Mouse (Mus musculus): Measurements from ENCODE around the gene Lrig3. TPM values are rescaled to one million over a fixed set of nuclear protein-coding genes. Genes with fewer than 3 reads are reported as not detected.

The Lrig3 gene
- polyA plus RNA-seq, 1 experiment from 2014 or later, result 17.5 TPM

- WGBS, result 28% methylated on average over 4 of the region's 4 CpGs
- H3K36me3 ChIP-seq (ENCODE audit: control insufficient read depth, insufficient read depth, low read length), result no peaks in the 10 kb centered on the region
- peak overlapping the region; percentile 94 for H3K27ac ChIP-seq (ENCODE audit: low read length)
- peaks cover 17% of the 10 kb centered on the region for H3K4me1 ChIP-seq (ENCODE audit: control insufficient read depth, insufficient read depth, low read length)
- H3K9ac ChIP-seq (ENCODE audit: low read length), result peak overlapping the region; percentile 69
- ATAC-seq (ENCODE audit: insufficient read depth, low FRiP score), result peak; percentile 52; the same call in 1 of the 2 replicates
- H3K4me3 ChIP-seq (replicated peaks; ENCODE audit: low read length), result peak overlapping the region; percentile 89
- no peaks in the 10 kb centered on the region for H3K27me3 ChIP-seq (ENCODE audit: control insufficient read depth, insufficient read depth, low read length)
- H3K9me3 ChIP-seq (replicated peaks; ENCODE audit: control insufficient read depth, low read length), result no peaks in the 10 kb centered on the region
- peak overlapping the region; percentile 63 for H3K4me2 ChIP-seq (ENCODE audit: low read depth, low read length)
Observed at GRCm38 (mm10) chr10:125970500-125970899, 4.5 kb downstream of the Lrig3 start.

GRCm38 (mm10) chr10:125973726-125974125, 7.8 kb downstream of the Lrig3 start:
- Histone ChIP-seq H3K4me2 (ENCODE audit: low read depth, low read length) (no peak overlapping the region), H3K36me3 (ENCODE audit: control insufficient read depth, insufficient read depth, low read length) (peaks cover 5% of the 10 kb centered on the region; the same call in 1 of the 2 replicates), H3K9me3 (replicated peaks; ENCODE audit: control insufficient read depth, low read length) (no peaks in the 10 kb centered on the region), H3K27ac (ENCODE audit: low read length) (0 out of 2 replicates have a peak overlapping the region, but pooled peaks have one; percentile 35), H3K4me1 (ENCODE audit: control insufficient read depth, insufficient read depth, low read length) (peaks cover 24% of the 10 kb centered on the region), H3K9ac (ENCODE audit: low read length) (no peak overlapping the region), H3K4me3 (replicated peaks; ENCODE audit: low read length) (no peak overlapping the region), H3K27me3 (ENCODE audit: control insufficient read depth, insufficient read depth, low read length) (no peaks in the 10 kb centered on the region)
- 61% methylated on average over 7 of the region's 7 CpGs for WGBS
- ATAC-seq (ENCODE audit: insufficient read depth, low FRiP score), result no peak

GRCm38 (mm10) chr10:125981938-125982337, 16.0 kb downstream of the Lrig3 start:
- Histone ChIP-seq H3K4me1 (ENCODE audit: control insufficient read depth, insufficient read depth, low read length) (peaks cover 28% of the 10 kb centered on the region), H3K9ac (ENCODE audit: low read length) (no peak overlapping the region)

GRCm38 (mm10) chr10:125984473-125985035, 18.6 kb downstream of the Lrig3 start:
- Histone ChIP-seq H3K4me3 (replicated peaks; ENCODE audit: low read length) (no peak overlapping the region), H3K4me2 (ENCODE audit: low read depth, low read length) (no peak overlapping the region), H3K27me3 (ENCODE audit: control insufficient read depth, insufficient read depth, low read length) (no peaks in the 10 kb centered on the region), H3K4me1 (ENCODE audit: control insufficient read depth, insufficient read depth, low read length) (peaks cover 28% of the 10 kb centered on the region), H3K9ac (ENCODE audit: low read length) (no peak overlapping the region), H3K9me3 (replicated peaks; ENCODE audit: control insufficient read depth, low read length) (no peaks in the 10 kb centered on the region), H3K27ac (ENCODE audit: low read length) (no peak overlapping the region), H3K36me3 (ENCODE audit: control insufficient read depth, insufficient read depth, low read length) (no peaks in the 10 kb centered on the region)
- WGBS, result 75% methylated on average over 9 of the region's 9 CpGs
- ATAC-seq (ENCODE audit: insufficient read depth, low FRiP score), result no peak

More at GRCm38 (mm10) chr10:125981938-125982337, 16.0 kb downstream of the Lrig3 start:
- WGBS, result 68% methylated on average over 5 of the region's 5 CpGs
- Histone ChIP-seq H3K27me3 (ENCODE audit: control insufficient read depth, insufficient read depth, low read length) (no peaks in the 10 kb centered on the region), H3K27ac (ENCODE audit: low read length) (peak overlapping the region; percentile 46), H3K4me2 (ENCODE audit: low read depth, low read length) (no peak overlapping the region), H3K9me3 (replicated peaks; ENCODE audit: control insufficient read depth, low read length) (no peaks in the 10 kb centered on the region), H3K36me3 (ENCODE audit: control insufficient read depth, insufficient read depth, low read length) (no peaks in the 10 kb centered on the region), H3K4me3 (replicated peaks; ENCODE audit: low read length) (no peak overlapping the region)
- no peak; the same call in 1 of the 2 replicates for ATAC-seq (ENCODE audit: insufficient read depth, low FRiP score)

GRCm38 (mm10) chr10:125985795-125986194, 19.8 kb downstream of the Lrig3 start:
- peaks cover 32% of the 10 kb centered on the region for H3K4me1 ChIP-seq (ENCODE audit: control insufficient read depth, insufficient read depth, low read length)
- no peak overlapping the region for H3K4me2 ChIP-seq (ENCODE audit: low read depth, low read length)
- H3K27ac ChIP-seq (ENCODE audit: low read length), result peak overlapping the region; percentile 7; the same call in 1 of the 2 replicates
- no peak overlapping the region for H3K4me3 ChIP-seq (replicated peaks; ENCODE audit: low read length)
- no peak overlapping the region for H3K9ac ChIP-seq (ENCODE audit: low read length)
- 82% methylated on average over 1 of the region's 1 CpGs for WGBS
- H3K36me3 ChIP-seq (ENCODE audit: control insufficient read depth, insufficient read depth, low read length), result no peaks in the 10 kb centered on the region
- no peak for ATAC-seq (ENCODE audit: insufficient read depth, low FRiP score)
- H3K9me3 ChIP-seq (replicated peaks; ENCODE audit: control insufficient read depth, low read length), result no peaks in the 10 kb centered on the region
- no peaks in the 10 kb centered on the region for H3K27me3 ChIP-seq (ENCODE audit: control insufficient read depth, insufficient read depth, low read length)

- Histone ChIP-seq H3K27me3 (ENCODE audit: control insufficient read depth, insufficient read depth, low read length) (no peaks in the 10 kb centered on the region), H3K4me2 (ENCODE audit: low read depth, low read length) (no peak overlapping the region), H3K4me1 (ENCODE audit: control insufficient read depth, insufficient read depth, low read length) (peaks cover 35% of the 10 kb centered on the region), H3K9ac (ENCODE audit: low read length) (no peak overlapping the region), H3K27ac (ENCODE audit: low read length) (peak overlapping the region; percentile 7; the same call in 1 of the 2 replicates), H3K4me3 (replicated peaks; ENCODE audit: low read length) (no peak overlapping the region), H3K36me3 (ENCODE audit: control insufficient read depth, insufficient read depth, low read length) (no peaks in the 10 kb centered on the region), H3K9me3 (replicated peaks; ENCODE audit: control insufficient read depth, low read length) (no peaks in the 10 kb centered on the region)
- 78% methylated on average over 9 of the region's 9 CpGs for WGBS
- ATAC-seq (ENCODE audit: insufficient read depth, low FRiP score), result no peak
Observed at GRCm38 (mm10) chr10:125986443-125986842, 20.5 kb downstream of the Lrig3 start.

GRCm38 (mm10) chr10:125987307-125987706, 21.3 kb downstream of the Lrig3 start:
- Histone ChIP-seq H3K4me3 (replicated peaks; ENCODE audit: low read length) (no peak overlapping the region), H3K9ac (ENCODE audit: low read length) (no peak overlapping the region), H3K27me3 (ENCODE audit: control insufficient read depth, insufficient read depth, low read length) (no peaks in the 10 kb centered on the region), H3K27ac (ENCODE audit: low read length) (peak overlapping the region; percentile 44), H3K4me1 (ENCODE audit: control insufficient read depth, insufficient read depth, low read length) (peaks cover 36% of the 10 kb centered on the region), H3K9me3 (replicated peaks; ENCODE audit: control insufficient read depth, low read length) (no peaks in the 10 kb centered on the region), H3K4me2 (ENCODE audit: low read depth, low read length) (no peak overlapping the region), H3K36me3 (ENCODE audit: control insufficient read depth, insufficient read depth, low read length) (no peaks in the 10 kb centered on the region)
- 54% methylated on average over 6 of the region's 6 CpGs for WGBS
- ATAC-seq (ENCODE audit: insufficient read depth, low FRiP score), result no peak

GRCm38 (mm10) chr10:125988037-125988436, 22.1 kb downstream of the Lrig3 start:
- H3K4me1 ChIP-seq (ENCODE audit: control insufficient read depth, insufficient read depth, low read length), result peaks cover 40% of the 10 kb centered on the region
- WGBS, result 72% methylated on average over 11 of the region's 11 CpGs
- no peak overlapping the region for H3K4me3 ChIP-seq (replicated peaks; ENCODE audit: low read length)
- no peaks in the 10 kb centered on the region for H3K27me3 ChIP-seq (ENCODE audit: control insufficient read depth, insufficient read depth, low read length)
- no peak overlapping the region for H3K9ac ChIP-seq (ENCODE audit: low read length)
- no peak overlapping the region for H3K4me2 ChIP-seq (ENCODE audit: low read depth, low read length)
- no peaks in the 10 kb centered on the region for H3K9me3 ChIP-seq (replicated peaks; ENCODE audit: control insufficient read depth, low read length)
- peak overlapping the region; percentile 44; the same call in 1 of the 2 replicates for H3K27ac ChIP-seq (ENCODE audit: low read length)
- no peaks in the 10 kb centered on the region for H3K36me3 ChIP-seq (ENCODE audit: control insufficient read depth, insufficient read depth, low read length)
- no peak; the same call in 1 of the 2 replicates for ATAC-seq (ENCODE audit: insufficient read depth, low FRiP score)

- Histone ChIP-seq H3K4me1 (ENCODE audit: control insufficient read depth, insufficient read depth, low read length) (peaks cover 33% of the 10 kb centered on the region), H3K9me3 (replicated peaks; ENCODE audit: control insufficient read depth, low read length) (no peaks in the 10 kb centered on the region), H3K36me3 (ENCODE audit: control insufficient read depth, insufficient read depth, low read length) (no peaks in the 10 kb centered on the region), H3K27me3 (ENCODE audit: control insufficient read depth, insufficient read depth, low read length) (no peaks in the 10 kb centered on the region), H3K27ac (ENCODE audit: low read length) (no peak overlapping the region), H3K4me2 (ENCODE audit: low read depth, low read length) (no peak overlapping the region), H3K9ac (ENCODE audit: low read length) (no peak overlapping the region), H3K4me3 (replicated peaks; ENCODE audit: low read length) (no peak overlapping the region)
- WGBS, result 69% methylated on average over 7 of the region's 7 CpGs
- no peak for ATAC-seq (ENCODE audit: insufficient read depth, low FRiP score)
Observed at GRCm38 (mm10) chr10:125989890-125990289, 23.9 kb downstream of the Lrig3 start.
